Mouse (Mus musculus): ENCODE results near the gene Parp16. TPM values are rescaled to one million over a fixed set of nuclear protein-coding genes. Genes with fewer than 3 reads are reported as not detected.

Parp16 gene
- polyA plus RNA-seq, 1 experiment from 2014 or later, result 8.3 TPM

DNA sequence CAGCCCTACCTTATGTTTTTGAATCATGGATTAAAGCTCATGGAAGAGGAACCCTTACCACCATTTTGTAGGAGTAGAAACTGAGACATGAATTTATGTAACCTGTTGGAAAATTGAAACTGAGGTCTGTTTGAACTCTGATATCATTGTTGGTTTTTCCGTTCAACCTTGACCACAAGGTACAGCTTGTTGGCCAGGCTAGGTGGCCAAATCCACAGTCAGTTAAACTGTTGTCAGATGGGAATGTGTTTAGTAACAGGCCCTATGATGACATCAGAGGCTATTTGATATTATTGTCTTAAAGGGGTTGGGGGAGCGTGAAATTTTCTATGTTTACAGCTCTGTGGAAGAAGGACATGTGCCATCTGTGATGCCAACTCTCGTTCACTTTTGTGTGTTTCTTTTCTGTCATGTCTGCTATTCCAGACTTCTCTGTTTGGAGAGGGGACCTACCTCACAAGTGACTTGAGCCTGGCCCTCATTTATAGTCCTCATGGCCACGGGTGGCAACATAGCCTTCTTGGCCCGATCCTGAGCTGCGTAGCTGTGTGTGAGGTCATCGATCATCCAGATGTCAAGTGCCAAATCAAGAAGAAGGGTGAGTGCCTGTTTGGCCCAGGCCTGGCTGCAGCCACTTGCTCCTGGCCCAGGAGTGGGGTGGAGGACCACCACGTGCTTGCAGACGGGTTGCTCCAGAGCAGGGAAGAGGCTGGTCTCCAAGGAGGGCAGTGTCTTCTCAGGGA, 38.3 kb downstream of the Parp16 start:
- Histone ChIP-seq H3K36me3 (ENCODE audit: control insufficient read depth, insufficient read depth, low read length) (peaks cover 8% of the 10 kb centered on the region), H3K9me3 (ENCODE audit: control insufficient read depth, low read length) (no peaks in the 10 kb centered on the region), H3K27ac (ENCODE audit: low read depth, low read length) (no peak overlapping the region), H3K4me2 (ENCODE audit: low read length) (no peak overlapping the region), H3K4me1 (ENCODE audit: control insufficient read depth, insufficient read depth, low read depth, low read length) (no peaks in the 10 kb centered on the region), H3K9ac (ENCODE audit: low read depth, low read length) (no peak overlapping the region), H3K27me3 (replicated peaks; ENCODE audit: control insufficient read depth, insufficient read depth, low read length) (no peaks in the 10 kb centered on the region), H3K4me3 (ENCODE audit: low read length) (no peak overlapping the region)
- WGBS, result 90% methylated on average over 9 of the region's 9 CpGs
- no peak for ATAC-seq

DNA sequence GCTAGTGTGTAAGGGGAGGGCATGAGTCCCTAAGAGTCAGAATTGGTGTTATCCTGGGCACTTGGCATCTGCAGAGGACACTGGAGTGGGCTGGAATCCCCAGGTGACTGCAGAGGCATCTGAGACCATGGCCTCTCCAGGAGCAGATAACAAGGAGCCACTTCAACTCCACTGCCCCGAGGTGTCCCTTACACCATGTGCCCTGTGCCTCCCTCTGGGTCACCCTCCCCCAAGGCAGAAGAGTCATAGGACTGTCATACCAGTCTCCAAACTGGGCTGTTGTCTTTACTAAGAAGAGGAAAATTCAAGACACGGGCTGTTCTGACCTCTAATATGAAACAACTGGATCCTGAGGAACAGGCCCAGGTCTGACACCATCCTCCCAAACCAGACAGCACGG, 39.6 kb downstream of the Parp16 start:
- H3K36me3 ChIP-seq (ENCODE audit: control insufficient read depth, insufficient read depth, low read length), result peaks cover 8% of the 10 kb centered on the region
- H3K27ac ChIP-seq (ENCODE audit: low read depth, low read length), result no peak overlapping the region
- ATAC-seq, result no peak
- H3K9ac ChIP-seq (ENCODE audit: low read depth, low read length), result no peak overlapping the region
- no peak overlapping the region for H3K4me3 ChIP-seq (ENCODE audit: low read length)
- no peak overlapping the region for H3K4me2 ChIP-seq (ENCODE audit: low read length)
- 89% methylated on average over 3 of the region's 3 CpGs for WGBS
- no peaks in the 10 kb centered on the region for H3K4me1 ChIP-seq (ENCODE audit: control insufficient read depth, insufficient read depth, low read depth, low read length)
- no peaks in the 10 kb centered on the region for H3K9me3 ChIP-seq (ENCODE audit: control insufficient read depth, low read length)
- H3K27me3 ChIP-seq (replicated peaks; ENCODE audit: control insufficient read depth, insufficient read depth, low read length), result no peaks in the 10 kb centered on the region

DNA sequence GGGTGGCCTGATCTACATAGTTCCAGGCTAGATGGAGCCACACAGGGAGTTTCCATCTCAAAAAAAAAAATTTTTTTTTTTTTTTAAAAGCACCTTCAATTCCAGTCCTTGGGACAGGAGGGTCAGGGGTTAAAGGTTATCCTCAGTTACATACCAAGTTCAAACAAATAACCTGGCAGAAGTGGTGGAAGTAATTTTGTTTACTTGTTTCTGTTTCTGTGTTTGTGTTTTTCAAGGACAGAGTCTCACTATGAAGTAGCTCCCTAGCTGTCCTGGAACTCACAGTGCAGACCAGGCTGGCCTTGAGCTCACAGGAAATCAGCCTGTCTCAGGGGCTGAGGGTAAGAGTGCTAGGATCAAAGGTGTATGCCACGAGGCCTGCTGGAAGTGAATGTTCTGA, 40.4 kb downstream of the Parp16 start:
- H3K36me3 ChIP-seq (ENCODE audit: control insufficient read depth, insufficient read depth, low read length), result peaks cover 3% of the 10 kb centered on the region
- H3K27ac ChIP-seq (ENCODE audit: low read depth, low read length), result no peak overlapping the region
- H3K4me1 ChIP-seq (ENCODE audit: control insufficient read depth, insufficient read depth, low read depth, low read length), result no peaks in the 10 kb centered on the region
- H3K9me3 ChIP-seq (ENCODE audit: control insufficient read depth, low read length), result no peaks in the 10 kb centered on the region
- no peak overlapping the region for H3K4me2 ChIP-seq (ENCODE audit: low read length)
- no peak for ATAC-seq
- no peaks in the 10 kb centered on the region for H3K27me3 ChIP-seq (replicated peaks; ENCODE audit: control insufficient read depth, insufficient read depth, low read length)
- H3K4me3 ChIP-seq (ENCODE audit: low read length), result no peak overlapping the region
- 58% methylated on average over 1 of the region's 1 CpGs for WGBS
- no peak overlapping the region for H3K9ac ChIP-seq (ENCODE audit: low read depth, low read length)

DNA sequence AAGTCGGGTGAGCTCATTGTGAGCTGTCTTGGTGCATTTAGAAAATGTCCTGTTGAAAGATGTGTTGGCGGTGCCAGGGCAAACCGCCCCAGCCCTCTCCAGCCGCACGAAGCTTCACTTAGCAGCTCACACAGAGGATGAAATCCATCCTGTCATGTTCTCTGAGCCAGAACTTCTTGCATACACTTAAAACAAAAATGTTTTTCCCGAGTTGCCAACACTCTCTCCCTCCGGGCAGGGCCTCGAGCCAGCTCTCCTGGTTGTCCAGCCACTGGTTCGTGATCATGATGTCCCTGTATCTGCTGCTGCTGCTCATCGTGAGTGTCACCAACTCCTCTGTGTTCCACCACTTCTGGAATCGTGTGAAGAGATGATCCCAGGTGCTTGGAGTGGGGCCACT, 42.5 kb downstream of the Parp16 start:
- no peak overlapping the region for H3K9ac ChIP-seq (ENCODE audit: low read depth, low read length)
- 68% methylated on average over 11 of the region's 11 CpGs for WGBS
- H3K4me2 ChIP-seq (ENCODE audit: low read length), result no peak overlapping the region
- H3K4me1 ChIP-seq (ENCODE audit: control insufficient read depth, insufficient read depth, low read depth, low read length), result no peaks in the 10 kb centered on the region
- H3K9me3 ChIP-seq (ENCODE audit: control insufficient read depth, low read length), result no peaks in the 10 kb centered on the region
- H3K27ac ChIP-seq (ENCODE audit: low read depth, low read length), result no peak overlapping the region
- ATAC-seq, result no peak
- peaks cover 3% of the 10 kb centered on the region for H3K36me3 ChIP-seq (ENCODE audit: control insufficient read depth, insufficient read depth, low read length)
- no peaks in the 10 kb centered on the region for H3K27me3 ChIP-seq (replicated peaks; ENCODE audit: control insufficient read depth, insufficient read depth, low read length)
- no peak overlapping the region for H3K4me3 ChIP-seq (ENCODE audit: low read length)

DNA sequence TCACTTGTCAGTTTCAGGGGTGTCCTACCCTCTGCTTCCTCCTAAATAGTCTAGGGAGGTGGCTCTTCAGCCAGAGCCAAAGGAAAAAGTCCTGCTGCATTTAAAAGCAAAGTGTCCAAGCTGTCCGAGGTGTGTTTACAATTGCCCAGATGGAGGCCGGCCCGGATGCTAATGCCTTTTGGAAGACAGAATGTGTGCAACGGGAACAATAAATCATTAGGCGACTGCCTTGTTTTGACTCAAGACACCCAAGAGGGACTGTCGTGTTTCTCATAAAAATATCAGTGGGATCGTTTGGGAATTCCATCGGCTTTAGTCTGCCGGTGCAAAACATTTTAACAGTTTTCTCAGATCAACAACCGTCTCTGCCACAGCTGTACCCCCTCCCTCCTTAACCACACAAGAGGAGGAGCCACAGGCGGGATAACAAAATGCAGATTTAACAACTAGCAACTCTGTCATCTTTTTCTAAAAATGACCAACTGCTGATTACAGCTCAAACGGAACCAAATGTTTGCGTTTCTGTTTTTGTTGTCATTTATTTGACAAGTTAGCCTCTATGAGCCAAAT, 43.1 kb downstream of the Parp16 start:
- H3K27ac ChIP-seq (ENCODE audit: low read depth, low read length), result no peak overlapping the region
- WGBS, result 53% methylated on average over 13 of the region's 13 CpGs
- ATAC-seq, result no peak
- H3K4me1 ChIP-seq (ENCODE audit: control insufficient read depth, insufficient read depth, low read depth, low read length), result no peaks in the 10 kb centered on the region
- no peak overlapping the region for H3K4me2 ChIP-seq (ENCODE audit: low read length)
- H3K9me3 ChIP-seq (ENCODE audit: control insufficient read depth, low read length), result no peaks in the 10 kb centered on the region
- peaks cover 3% of the 10 kb centered on the region for H3K36me3 ChIP-seq (ENCODE audit: control insufficient read depth, insufficient read depth, low read length)
- H3K4me3 ChIP-seq (ENCODE audit: low read length), result no peak overlapping the region
- no peaks in the 10 kb centered on the region for H3K27me3 ChIP-seq (replicated peaks; ENCODE audit: control insufficient read depth, insufficient read depth, low read length)
- no peak overlapping the region for H3K9ac ChIP-seq (ENCODE audit: low read depth, low read length)

DNA sequence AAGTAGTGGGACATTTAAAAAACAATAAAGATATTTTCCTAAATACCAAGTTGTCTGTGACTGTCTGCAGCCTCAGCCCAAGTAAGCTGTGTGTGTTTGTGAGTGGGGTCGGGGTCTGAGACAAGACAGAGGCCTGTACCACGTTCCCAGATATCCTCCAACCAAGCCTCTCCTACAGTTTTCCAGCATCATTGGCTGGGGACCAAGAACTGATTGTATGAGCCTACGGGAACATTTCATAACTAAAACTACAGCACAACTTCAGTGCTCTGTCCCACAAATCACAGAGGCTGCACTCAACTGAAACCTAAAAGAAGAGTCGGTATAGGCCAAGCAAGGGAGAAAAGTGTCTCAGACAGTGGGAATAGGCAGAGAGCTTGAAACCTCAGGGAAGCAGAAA, 44.0 kb downstream of the Parp16 start:
- Histone ChIP-seq H3K4me1 (ENCODE audit: control insufficient read depth, insufficient read depth, low read depth, low read length) (no peaks in the 10 kb centered on the region), H3K9me3 (ENCODE audit: control insufficient read depth, low read length) (no peaks in the 10 kb centered on the region), H3K27ac (ENCODE audit: low read depth, low read length) (no peak overlapping the region), H3K4me2 (ENCODE audit: low read length) (no peak overlapping the region), H3K36me3 (ENCODE audit: control insufficient read depth, insufficient read depth, low read length) (no peaks in the 10 kb centered on the region), H3K9ac (ENCODE audit: low read depth, low read length) (no peak overlapping the region), H3K4me3 (ENCODE audit: low read length) (no peak overlapping the region), H3K27me3 (replicated peaks; ENCODE audit: control insufficient read depth, insufficient read depth, low read length) (no peaks in the 10 kb centered on the region)
- WGBS, result 85% methylated on average over 4 of the region's 4 CpGs
- ATAC-seq, result no peak

DNA sequence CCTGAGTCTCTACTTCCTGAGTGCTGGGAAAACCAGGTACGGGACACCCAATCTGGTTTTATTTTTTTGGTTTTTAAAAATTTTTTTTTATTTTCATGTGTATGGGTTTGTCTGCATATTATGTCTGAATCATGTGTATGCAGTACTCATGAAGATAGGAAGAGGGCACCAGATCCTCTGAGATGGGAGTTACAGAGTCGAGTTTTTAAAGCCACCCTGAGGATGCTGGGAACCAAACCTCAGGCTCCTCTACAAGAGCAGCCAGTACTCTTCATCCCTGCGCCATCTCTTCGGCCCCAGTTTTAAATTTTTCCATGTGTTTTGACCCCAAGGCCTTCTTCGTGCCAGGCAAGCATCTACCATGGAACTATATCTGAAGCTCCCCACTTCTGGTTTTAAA, 44.6 kb downstream of the Parp16 start:
- H3K4me3 ChIP-seq (ENCODE audit: low read length), result no peak overlapping the region
- H3K27me3 ChIP-seq (replicated peaks; ENCODE audit: control insufficient read depth, insufficient read depth, low read length), result no peaks in the 10 kb centered on the region
- no peak for ATAC-seq
- no peak overlapping the region for H3K9ac ChIP-seq (ENCODE audit: low read depth, low read length)
- H3K4me1 ChIP-seq (ENCODE audit: control insufficient read depth, insufficient read depth, low read depth, low read length), result no peaks in the 10 kb centered on the region
- H3K36me3 ChIP-seq (ENCODE audit: control insufficient read depth, insufficient read depth, low read length), result no peaks in the 10 kb centered on the region
- no peak overlapping the region for H3K27ac ChIP-seq (ENCODE audit: low read depth, low read length)
- H3K9me3 ChIP-seq (ENCODE audit: control insufficient read depth, low read length), result no peaks in the 10 kb centered on the region
- WGBS, result 95% methylated on average over 5 of the region's 5 CpGs
- no peak overlapping the region for H3K4me2 ChIP-seq (ENCODE audit: low read length)

DNA sequence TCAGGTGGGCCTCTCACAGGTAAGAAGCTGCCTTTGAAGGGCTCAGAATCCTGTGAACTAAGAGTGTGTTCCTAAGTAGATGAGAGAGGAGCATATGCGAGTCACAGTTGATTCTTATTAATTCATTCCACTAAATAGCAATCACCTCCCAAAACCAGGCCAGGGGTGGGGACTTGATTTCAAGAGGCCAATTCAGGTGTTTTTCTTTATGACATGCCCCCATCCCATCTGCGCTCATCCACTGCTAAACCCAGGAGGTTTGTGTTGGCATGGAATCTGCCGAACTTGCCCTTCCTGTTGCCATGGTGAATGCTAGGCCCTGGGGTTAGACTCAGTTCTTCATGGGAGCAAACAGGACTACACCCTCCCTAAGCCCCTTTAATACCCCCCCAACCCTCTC, 45.4 kb downstream of the Parp16 start:
- WGBS, result 55% methylated on average over 3 of the region's 3 CpGs
- H3K36me3 ChIP-seq (ENCODE audit: control insufficient read depth, insufficient read depth, low read length), result no peaks in the 10 kb centered on the region

DNA sequence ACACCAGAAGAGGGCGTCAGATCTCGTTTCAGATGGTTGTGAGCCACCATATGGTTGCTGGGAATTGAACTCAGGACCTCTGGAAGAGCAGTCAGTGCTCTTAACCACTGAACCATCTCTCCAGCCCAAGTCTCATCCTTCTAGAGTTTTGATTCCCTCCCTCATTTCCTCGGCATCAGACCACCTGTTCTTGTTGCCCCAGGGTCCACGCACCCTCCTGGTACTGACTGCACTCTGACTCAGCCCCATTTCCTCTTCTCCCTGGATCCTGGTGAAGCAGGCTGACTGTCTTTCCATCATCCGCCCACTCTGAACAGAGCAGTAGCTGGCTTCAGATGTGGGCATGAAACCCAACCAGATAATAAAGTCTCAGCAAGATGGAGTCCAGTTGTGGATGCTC, 46.8 kb downstream of the Parp16 start:
- 75% methylated on average over 5 of the region's 5 CpGs for WGBS
- H3K27me3 ChIP-seq (replicated peaks; ENCODE audit: control insufficient read depth, insufficient read depth, low read length), result no peaks in the 10 kb centered on the region

More for the DNA sequence above, 45.4 kb downstream of the Parp16 start:
- H3K9ac ChIP-seq (ENCODE audit: low read depth, low read length), result no peak overlapping the region
- no peaks in the 10 kb centered on the region for H3K27me3 ChIP-seq (replicated peaks; ENCODE audit: control insufficient read depth, insufficient read depth, low read length)
- H3K4me3 ChIP-seq (ENCODE audit: low read length), result no peak overlapping the region
- no peaks in the 10 kb centered on the region for H3K4me1 ChIP-seq (ENCODE audit: control insufficient read depth, insufficient read depth, low read depth, low read length)
- no peak overlapping the region for H3K27ac ChIP-seq (ENCODE audit: low read depth, low read length)
- no peak overlapping the region for H3K4me2 ChIP-seq (ENCODE audit: low read length)
- H3K9me3 ChIP-seq (ENCODE audit: control insufficient read depth, low read length), result no peaks in the 10 kb centered on the region
- ATAC-seq, result no peak

More for the DNA sequence above, 46.8 kb downstream of the Parp16 start:
- no peaks in the 10 kb centered on the region for H3K9me3 ChIP-seq (ENCODE audit: control insufficient read depth, low read length)
- ATAC-seq, result no peak
- no peak overlapping the region for H3K9ac ChIP-seq (ENCODE audit: low read depth, low read length)
- no peaks in the 10 kb centered on the region for H3K4me1 ChIP-seq (ENCODE audit: control insufficient read depth, insufficient read depth, low read depth, low read length)
- no peaks in the 10 kb centered on the region for H3K36me3 ChIP-seq (ENCODE audit: control insufficient read depth, insufficient read depth, low read length)
- no peak overlapping the region for H3K4me2 ChIP-seq (ENCODE audit: low read length)
- no peak overlapping the region for H3K27ac ChIP-seq (ENCODE audit: low read depth, low read length)
- no peak overlapping the region for H3K4me3 ChIP-seq (ENCODE audit: low read length)
